Mouse (Mus musculus): Measurements from ENCODE around the gene D130052B06Rik.

Gene D130052B06Rik

DNA sequence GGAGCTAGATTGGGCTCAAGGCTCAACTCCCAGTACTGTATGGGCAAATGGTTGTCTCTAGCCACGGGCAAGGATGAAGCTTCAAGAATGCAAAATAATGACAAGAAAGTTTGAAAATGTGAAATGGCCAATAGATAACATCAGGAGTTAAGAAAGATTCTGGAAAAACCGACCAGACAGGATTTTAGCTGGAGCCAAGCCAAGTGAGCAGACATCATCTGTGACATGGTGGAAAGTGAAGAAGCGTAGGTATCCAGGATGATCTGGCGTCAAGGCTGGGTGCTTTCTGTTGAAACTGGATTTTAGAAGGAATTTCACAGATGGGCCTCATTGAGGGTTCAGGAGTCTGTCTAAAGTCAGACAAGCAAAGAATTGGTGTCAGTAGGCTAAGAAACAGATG lies at the start of gene D130052B06Rik:
Gene D130052B06Rik (plus strand): TSS at position 317 of the 400 bp plus-strand sequence.
- in situ Hi-C loops (cut with MboI, MseI) = no loop called here

- in situ Hi-C loops (cut with MboI, MseI) = no loop called here
These were observed 48.1 kb upstream of the D130052B06Rik start for GRCm38 (mm10) chr11:33550861-33551560.

DNA sequence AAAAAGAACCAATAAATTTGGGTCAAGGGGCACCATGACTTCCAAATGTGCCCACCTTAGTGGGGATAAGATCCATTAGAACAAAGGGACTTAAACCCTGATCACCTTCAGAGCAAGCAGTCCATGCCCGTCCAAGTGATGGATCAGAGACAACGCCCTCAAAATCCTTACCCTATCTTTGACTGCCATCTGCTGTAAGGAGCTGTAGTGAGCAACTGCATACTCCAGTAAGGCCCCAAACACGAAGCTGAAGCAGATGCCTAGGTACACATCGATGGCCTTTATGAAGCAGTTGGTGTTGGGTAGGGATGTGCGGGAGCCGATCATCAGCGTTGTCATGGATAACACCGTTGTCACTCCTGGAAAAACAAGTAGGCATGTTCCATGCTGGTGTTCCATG lies 45.0 kb upstream of the D130052B06Rik start:
- in situ Hi-C loops (cut with MboI, MseI) = no loop called here

GRCm38 (mm10) chr11:33563921-33564320 lies 35.2 kb upstream of the D130052B06Rik start:
- in situ Hi-C loops (cut with MboI, MseI) = no loop called here

DNA sequence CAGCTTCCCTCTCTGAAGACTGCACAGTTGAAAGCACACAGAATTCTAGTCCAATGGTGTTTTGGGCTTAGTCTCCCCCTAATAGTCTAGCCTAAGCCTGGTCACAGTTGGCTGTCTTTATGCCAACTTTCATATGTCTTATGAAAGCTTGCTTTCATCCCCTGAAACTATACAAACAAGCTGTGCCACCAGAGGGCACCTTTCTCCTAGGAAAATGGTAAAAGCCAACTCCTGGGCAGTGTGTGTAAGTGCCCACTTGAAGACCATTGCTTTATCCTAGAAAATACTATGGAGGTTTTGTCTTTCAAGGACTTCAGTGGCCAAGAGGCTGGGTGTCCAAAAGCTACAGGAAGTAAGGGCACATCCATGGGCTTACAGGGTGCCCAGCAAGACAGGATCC lies 28.7 kb upstream of the D130052B06Rik start:
- in situ Hi-C loops (cut with MboI, MseI) = no loop called here

DNA sequence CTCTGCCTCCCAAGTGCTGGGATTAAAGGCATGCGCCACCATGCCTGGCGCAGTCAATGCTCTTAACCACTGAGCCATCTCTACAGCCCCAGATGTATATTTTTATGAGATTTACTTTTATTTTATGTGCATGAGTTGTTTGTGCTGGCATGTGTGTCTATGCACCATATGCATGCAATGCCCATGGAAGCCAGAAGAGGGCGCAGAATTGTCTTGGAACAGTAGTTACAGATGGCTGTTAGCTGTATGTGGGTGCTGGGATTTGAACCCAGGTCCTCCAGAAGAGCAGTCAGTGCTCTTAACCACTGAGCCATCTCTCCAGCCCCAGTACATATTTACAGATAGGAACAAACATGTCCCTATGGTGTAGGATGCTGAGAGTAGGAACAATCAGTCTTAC lies 24.2 kb upstream of the D130052B06Rik start:
- in situ Hi-C loops (cut with MboI, MseI) = no loop called here

GRCm38 (mm10) chr11:33578859-33579258 lies 20.2 kb upstream of the D130052B06Rik start, which contains the start of gene Gabrp:
Gene Gabrp (minus strand): TSS chr11:33578959.
- in situ Hi-C loops (cut with MboI, MseI) = no loop called here

- in situ Hi-C loops (cut with MboI, MseI) = no loop called here
These were observed 19.5 kb upstream of the D130052B06Rik start for GRCm38 (mm10) chr11:33579621-33580020.

- in situ Hi-C loops (cut with MboI, MseI) = no loop called here
These were observed 12.5 kb upstream of the D130052B06Rik start for GRCm38 (mm10) chr11:33586614-33587013.

DNA sequence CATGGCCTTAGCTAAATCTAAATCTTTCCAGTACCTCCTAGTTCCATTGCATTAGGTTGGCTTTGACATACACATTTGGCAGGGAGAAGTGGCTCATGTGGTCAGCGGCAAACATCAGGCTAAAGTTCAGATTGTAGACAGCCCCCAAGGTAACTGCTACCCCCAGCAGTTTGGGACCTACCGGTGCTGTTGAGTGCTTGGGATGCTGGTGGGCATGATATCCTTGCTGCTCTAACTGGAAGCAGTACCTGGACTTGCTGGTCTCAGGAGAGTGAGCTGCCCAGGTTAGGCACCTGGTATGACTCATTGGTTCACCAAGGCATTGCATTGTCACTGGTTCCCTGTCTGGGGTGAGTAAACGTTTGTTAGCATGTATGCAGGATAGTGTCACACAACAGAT lies 8.3 kb upstream of the D130052B06Rik start:
- in situ Hi-C loops (cut with MboI, MseI) = no loop called here

- in situ Hi-C loops (cut with MboI, MseI) = no loop called here
These were observed 6.3 kb upstream of the D130052B06Rik start for GRCm38 (mm10) chr11:33592826-33593225.

GRCm38 (mm10) chr11:33596655-33597054 lies 2.4 kb upstream of the D130052B06Rik start:
- in situ Hi-C loops (cut with MboI, MseI) = no loop called here

- in situ Hi-C loops (cut with MboI, MseI) = no loop called here
These were observed 4.1 kb downstream of the D130052B06Rik start for GRCm38 (mm10) chr11:33603174-33603573.

DNA sequence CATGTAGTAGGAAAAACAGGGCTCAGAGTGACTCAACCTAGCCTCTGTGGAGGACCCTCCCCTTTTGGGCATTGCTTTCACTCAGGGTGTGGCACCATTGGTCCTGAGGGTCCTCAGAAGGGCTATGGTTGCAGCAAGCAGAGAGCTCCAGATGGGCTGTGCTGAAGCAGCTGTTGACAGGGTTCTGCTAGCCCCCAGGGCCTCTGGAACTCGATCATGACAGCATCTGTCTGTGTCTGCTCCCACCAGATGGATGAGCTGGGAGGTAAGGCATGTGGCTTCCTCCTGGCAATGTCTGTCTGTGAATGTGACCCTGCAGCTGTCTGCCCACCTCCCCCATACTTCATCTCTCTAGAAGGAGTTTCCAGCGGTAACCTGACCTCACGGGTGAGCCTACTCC lies 8.7 kb downstream of the D130052B06Rik start:
- in situ Hi-C loops (cut with MboI, MseI) = no loop called here

DNA sequence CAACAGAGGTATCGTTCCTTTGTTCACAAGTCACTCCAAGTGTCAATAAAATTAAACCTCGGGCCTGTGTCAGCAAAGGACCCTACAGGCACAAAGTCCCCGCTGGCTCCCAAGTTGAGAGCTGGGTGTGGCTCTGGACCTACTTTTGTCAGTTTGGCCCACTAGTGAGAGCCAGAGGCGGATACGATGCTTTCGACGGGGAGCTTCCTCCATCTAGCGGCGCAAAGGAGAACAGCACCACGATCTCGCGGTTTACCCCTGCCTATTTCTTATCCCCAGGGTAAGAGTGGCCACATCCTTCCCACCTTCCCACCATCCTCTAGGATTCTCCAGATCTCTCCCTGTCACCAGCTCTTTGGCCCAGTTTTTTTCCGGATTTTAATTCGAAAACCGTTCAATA lies 15.1 kb downstream of the D130052B06Rik start:
- in situ Hi-C loops (cut with MboI, MseI) = loop anchor here (5.0 kb wide), 2 partner anchors 282 to 442 kb away; no protein-coding TSS in a partner anchor

GRCm38 (mm10) chr11:33627136-33627742 lies 28.1 kb downstream of the D130052B06Rik start:
- in situ Hi-C loops (cut with MboI, MseI) = no loop called here

- in situ Hi-C loops (cut with MboI, MseI) = no loop called here
These were observed 38.0 kb downstream of the D130052B06Rik start for GRCm38 (mm10) chr11:33637107-33637506.

- in situ Hi-C loops (cut with MboI, MseI) = no loop called here
These were observed 50.3 kb downstream of the D130052B06Rik start for GRCm38 (mm10) chr11:33649358-33649757.

DNA sequence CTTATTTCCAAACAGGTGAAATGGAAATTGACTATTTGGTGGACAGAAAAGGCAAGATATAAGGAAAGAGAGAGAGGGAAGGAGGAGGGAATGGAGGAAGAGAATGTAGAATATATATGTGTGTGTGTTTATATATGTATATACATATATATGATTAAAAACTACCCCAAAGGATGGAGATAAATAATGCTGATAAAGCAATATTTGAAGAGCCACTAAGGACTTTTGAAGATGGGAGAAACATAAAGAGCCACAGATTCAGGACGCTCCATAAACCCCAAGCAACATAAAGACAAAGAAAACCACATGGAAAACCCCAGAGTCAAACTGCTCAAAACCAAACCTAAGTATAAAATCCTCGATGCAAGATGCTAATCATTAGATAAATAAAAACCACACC lies 55.4 kb downstream of the D130052B06Rik start:
- in situ Hi-C loops (cut with MboI, MseI) = no loop called here

DNA sequence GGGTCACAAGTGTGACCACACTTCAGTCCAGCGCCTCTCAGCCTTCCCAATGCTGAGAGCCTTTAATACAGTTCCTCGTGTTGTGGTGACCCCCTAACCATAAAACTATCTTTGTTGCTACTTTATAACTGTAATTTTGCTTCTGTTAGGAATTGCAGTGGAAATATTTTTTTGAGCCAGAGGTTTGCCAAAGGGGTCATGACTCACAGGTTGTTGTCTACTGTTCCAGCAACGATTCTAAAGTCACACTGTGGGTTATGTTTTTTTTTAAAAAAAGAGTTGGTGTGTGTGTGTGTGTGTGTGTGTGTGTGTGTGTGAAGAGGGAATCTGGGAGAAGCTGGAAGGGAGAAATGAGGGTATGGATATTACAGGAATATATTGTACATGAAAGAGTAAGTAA lies 56.1 kb downstream of the D130052B06Rik start:
- in situ Hi-C loops (cut with MboI, MseI) = no loop called here

DNA sequence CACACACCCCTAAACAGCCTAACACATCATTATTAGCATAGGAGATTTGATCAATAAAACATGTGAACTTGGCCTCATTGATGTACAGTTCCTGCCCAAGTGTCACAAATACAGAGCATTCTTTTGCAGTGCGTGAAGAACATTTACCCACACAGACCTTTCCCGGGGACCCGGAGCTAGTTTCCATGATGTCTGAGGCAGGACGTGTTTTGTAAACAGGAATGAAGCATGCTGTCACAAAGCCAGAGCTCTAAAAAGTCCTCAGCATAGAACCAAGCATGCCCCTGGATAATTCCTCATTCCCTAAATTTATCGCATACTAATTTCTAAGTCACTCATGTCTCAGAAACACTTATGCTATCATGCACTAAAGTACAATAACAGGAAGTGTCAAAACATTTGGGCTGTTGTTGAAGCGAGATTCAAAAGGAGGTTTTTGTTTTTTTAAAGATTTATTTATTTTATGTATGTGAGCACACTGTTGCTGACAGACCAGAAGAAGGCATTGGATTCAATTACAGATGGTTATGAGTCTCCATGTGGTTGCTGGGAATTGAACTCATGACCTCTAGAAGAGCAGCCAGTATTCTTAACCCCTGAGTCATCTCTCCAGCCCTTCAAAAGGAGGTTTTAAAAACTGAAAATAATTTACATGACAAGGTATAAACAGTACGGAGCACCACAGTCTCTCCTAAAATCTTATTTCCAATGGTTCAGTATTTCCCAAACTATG lies 56.9 kb downstream of the D130052B06Rik start:
- in situ Hi-C loops (cut with MboI, MseI) = no loop called here

Measured in T-helper 1 cell (primary cell).